Mouse (Mus musculus) midbrain, embryonic 13.5 days (tissue): ENCODE measurements around the gene D2hgdh. TPM values are rescaled to one million over a fixed set of nuclear protein-coding genes. Genes with fewer than 3 reads are reported as not detected.
"Not testable (repeated sequence)": the region's sequence is repeated elsewhere in the genome, so short reads cannot be mapped to it uniquely, and the experiment has no call there.

ENCODE experiments used
- ATAC-seq: fragments of 200-750 bp; cut with Nextera tagmentation; 2 replicates; pipeline ENCODE4 v1.8.0; 2017; ENCODE audit warnings: mild to moderate bottlenecking, moderate TSS enrichment, moderate library complexity
- H3K27ac ChIP-seq: fragments of 300-500 bp; sonication (generic); 2 replicates; pipeline ENCODE4 v1.5.1; 2015; ENCODE audit warnings: inconsistent platforms, mild to moderate bottlenecking, moderate library complexity
- H3K27me3 ChIP-seq: fragments of 300-500 bp; sonication (generic); 2 replicates; pipeline ENCODE4 v1.6.1; 2015; ENCODE audit warnings: mild to moderate bottlenecking, inconsistent platforms
- H3K36me3 ChIP-seq: fragments of 300-500 bp; sonication (generic); 2 replicates; pipeline ENCODE4 v1.6.1; 2015; ENCODE audit warnings: mild to moderate bottlenecking, inconsistent platforms
- H3K4me1 ChIP-seq: fragments of 300-500 bp; sonication (generic); replicated peaks from 2 replicates; pipeline ENCODE4 v1.6.1; 2015; ENCODE audit warnings: inconsistent platforms
- H3K4me2 ChIP-seq: fragments of 300-500 bp; sonication (generic); replicated peaks from 2 replicates; pipeline ENCODE4 v1.6.1; 2015; ENCODE audit warnings: moderate library complexity, mild to moderate bottlenecking, inconsistent platforms
- H3K4me3 ChIP-seq: fragments of 300-500 bp; sonication (generic); replicated peaks from 2 replicates; pipeline ENCODE4 v1.5.1; 2015; ENCODE audit warnings: mild to moderate bottlenecking, inconsistent platforms
- H3K9ac ChIP-seq: fragments of 300-500 bp; sonication (generic); replicated peaks from 2 replicates; pipeline ENCODE4 v1.6.1; 2015; ENCODE audit warnings: mild to moderate bottlenecking, inconsistent platforms
- H3K9me3 ChIP-seq: fragments of 300-500 bp; sonication (generic); 2 replicates; pipeline ENCODE4 v1.6.1; 2016; ENCODE audit warnings: mild to moderate bottlenecking, inconsistent platforms
- WGBS: fragments of 180-500 bp; shearing (Covaris S2); methylation state at CpG from one replicate; pipeline ENCODE4 v1.1.7; 2015; 5-methylcytosine and 5-hydroxymethylcytosine counted together
- polyA plus RNA-seq: library from polyadenylated mRNA; unstranded; fragments of >200 nt; fragmentation: Nextera tagmentation; extraction: Ambion mirVana; gene quantifications from 2 replicates; pipeline ENCODE4 v1.2.1, GENCODE M21; 2015

D2hgdh gene
- polyA plus RNA-seq, 1 experiment from 2014 or later, result 18.5 TPM

GRCm38 (mm10) chr1:93808871-93809270, 15.8 kb upstream of the D2hgdh start:
- WGBS, result 97% methylated on average over 4 of the region's 4 CpGs
- peaks cover 67% of the 10 kb centered on the region for H3K36me3 ChIP-seq
- peaks cover 15% of the 10 kb centered on the region for H3K4me1 ChIP-seq
- ATAC-seq, result no peak
- no peak overlapping the region for H3K27ac ChIP-seq
- no peak overlapping the region for H3K4me2 ChIP-seq
- H3K4me3 ChIP-seq, result no peak overlapping the region
- no peak overlapping the region for H3K9ac ChIP-seq
- H3K27me3 ChIP-seq, result no peaks in the 10 kb centered on the region
- no peaks in the 10 kb centered on the region for H3K9me3 ChIP-seq

GRCm38 (mm10) chr1:93810011-93810410, 14.7 kb upstream of the D2hgdh start:
- Histone ChIP-seq H3K4me3 (no peak overlapping the region), H3K9me3 (no peaks in the 10 kb centered on the region), H3K36me3 (peaks cover 78% of the 10 kb centered on the region), H3K27me3 (no peaks in the 10 kb centered on the region), H3K27ac (no peak overlapping the region), H3K9ac (no peak overlapping the region), H3K4me1 (peaks cover 7% of the 10 kb centered on the region), H3K4me2 (no peak overlapping the region)
- WGBS, result 94% methylated on average over 3 of the region's 3 CpGs
- ATAC-seq, result no peak

GRCm38 (mm10) chr1:93811495-93812039, 13.1 kb upstream of the D2hgdh start:
- Histone ChIP-seq H3K36me3 (peaks cover 87% of the 10 kb centered on the region), H3K9me3 (no peaks in the 10 kb centered on the region), H3K4me3 (no peak overlapping the region), H3K27me3 (no peaks in the 10 kb centered on the region), H3K27ac (no peak overlapping the region), H3K4me2 (no peak overlapping the region), H3K4me1 (no peaks in the 10 kb centered on the region), H3K9ac (no peak overlapping the region)
- no peak for ATAC-seq
- WGBS, result 95% methylated on average over 8 of the region's 8 CpGs

- Histone ChIP-seq H3K4me2 (no peak overlapping the region), H3K4me1 (no peaks in the 10 kb centered on the region), H3K36me3 (peaks cover 87% of the 10 kb centered on the region), H3K27ac (no peak overlapping the region), H3K9me3 (no peaks in the 10 kb centered on the region), H3K9ac (no peak overlapping the region), H3K27me3 (no peaks in the 10 kb centered on the region), H3K4me3 (no peak overlapping the region)
- WGBS, result 93% methylated on average over 8 of the region's 8 CpGs
- ATAC-seq, result no peak
Measured at GRCm38 (mm10) chr1:93817823-93818532, 6.7 kb upstream of the D2hgdh start.

GRCm38 (mm10) chr1:93818722-93819121, 6.0 kb upstream of the D2hgdh start:
- H3K9ac ChIP-seq, result no peak overlapping the region
- no peak overlapping the region for H3K27ac ChIP-seq
- no peak overlapping the region for H3K4me3 ChIP-seq
- no peak for ATAC-seq
- 83% methylated on average over 7 of the region's 7 CpGs for WGBS
- no peaks in the 10 kb centered on the region for H3K27me3 ChIP-seq
- H3K9me3 ChIP-seq, result no peaks in the 10 kb centered on the region
- peaks cover 80% of the 10 kb centered on the region for H3K36me3 ChIP-seq
- H3K4me1 ChIP-seq, result no peaks in the 10 kb centered on the region
- no peak overlapping the region for H3K4me2 ChIP-seq

- WGBS, result 84% methylated on average over 3 of the region's 3 CpGs
- no peak for ATAC-seq
- Histone ChIP-seq H3K4me2 (peak overlapping the region; percentile 65), H3K4me3 (0 out of 2 replicates have a peak overlapping the region, but pooled peaks have one; percentile 59), H3K4me1 (peaks cover 17% of the 10 kb centered on the region), H3K9me3 (no peaks in the 10 kb centered on the region), H3K9ac (0 out of 2 replicates have a peak overlapping the region, but pooled peaks have one; percentile 74), H3K27me3 (no peaks in the 10 kb centered on the region), H3K36me3 (peaks cover 27% of the 10 kb centered on the region), H3K27ac (peak overlapping the region; percentile 96; the same call in 1 of the 2 replicates)
Measured at GRCm38 (mm10) chr1:93823796-93824495, 763 bp upstream of the D2hgdh start.

- Histone ChIP-seq H3K4me3 (peak overlapping the region; percentile 59), H3K4me2 (peak overlapping the region; percentile 65), H3K4me1 (peaks cover 17% of the 10 kb centered on the region), H3K27ac (peak overlapping the region; percentile 96), H3K9ac (peak overlapping the region; percentile 74), H3K27me3 (no peaks in the 10 kb centered on the region), H3K9me3 (no peaks in the 10 kb centered on the region), H3K36me3 (peaks cover 18% of the 10 kb centered on the region)
- under 1% methylated on average over 30 of the region's 30 CpGs for WGBS
- ATAC-seq, result peak; percentile 97
Measured at GRCm38 (mm10) chr1:93825105-93825674, 481 bp downstream of the D2hgdh start.

- Histone ChIP-seq H3K36me3 (peaks cover 11% of the 10 kb centered on the region), H3K9me3 (no peaks in the 10 kb centered on the region), H3K4me3 (peak overlapping the region; percentile 59), H3K4me1 (peaks cover 17% of the 10 kb centered on the region), H3K27me3 (no peaks in the 10 kb centered on the region), H3K27ac (peak overlapping the region; percentile 96), H3K9ac (peak overlapping the region; percentile 74), H3K4me2 (peak overlapping the region; percentile 65)
- peak; percentile 49 for ATAC-seq
- 37% methylated on average over 27 of the region's 27 CpGs for WGBS
Measured at GRCm38 (mm10) chr1:93825771-93826539, 1.2 kb downstream of the D2hgdh start.

GRCm38 (mm10) chr1:93826540-93826835, 1.8 kb downstream of the D2hgdh start:
- Histone ChIP-seq H3K4me1 (peaks cover 17% of the 10 kb centered on the region), H3K27ac (no peak overlapping the region; the same call in 1 of the 2 replicates), H3K9me3 (no peaks in the 10 kb centered on the region), H3K36me3 (peaks cover 5% of the 10 kb centered on the region), H3K27me3 (no peaks in the 10 kb centered on the region), H3K9ac (peak overlapping the region; percentile 2; the same call in 1 of the 2 replicates), H3K4me3 (peak overlapping the region; percentile 59; the same call in 1 of the 2 replicates), H3K4me2 (peak overlapping the region; percentile 65)
- 94% methylated on average over 9 of the region's 9 CpGs for WGBS
- no peak for ATAC-seq

GRCm38 (mm10) chr1:93832754-93833360, 8.1 kb downstream of the D2hgdh start:
- H3K9me3 ChIP-seq, H3K27ac ChIP-seq, H3K9ac ChIP-seq, H3K4me3 ChIP-seq, ATAC-seq, H3K4me2 ChIP-seq, H3K4me1 ChIP-seq, H3K27me3 ChIP-seq: not testable (repeated sequence)
- 77% methylated on average over 3 of the region's 4 CpGs for WGBS
- H3K36me3 ChIP-seq, result peaks cover 21% of the 10 kb centered on the region

- no peaks in the 10 kb centered on the region for H3K27me3 ChIP-seq
- WGBS, result 88% methylated on average over 7 of the region's 7 CpGs
- ATAC-seq, result no peak
Measured at GRCm38 (mm10) chr1:93834671-93835150, 10.0 kb downstream of the D2hgdh start.

More at GRCm38 (mm10) chr1:93834671-93835150, 10.0 kb downstream of the D2hgdh start:
- Histone ChIP-seq H3K9ac (no peak overlapping the region), H3K27ac (no peak overlapping the region), H3K4me2 (no peak overlapping the region), H3K4me1 (no peaks in the 10 kb centered on the region), H3K9me3 (no peaks in the 10 kb centered on the region), H3K4me3 (no peak overlapping the region), H3K36me3 (peaks cover 26% of the 10 kb centered on the region)
